Mouse (Mus musculus) ES-Bruce4 (cell line): Measurements from ENCODE around the gene Elavl2. TPM values are rescaled to one million over a fixed set of nuclear protein-coding genes. Genes with fewer than 3 reads are reported as not detected.

Experiments used
- H3K27ac ChIP-seq: 2 replicates; pipeline ENCODE4 v1.5.1; 2012; ENCODE audit warnings: low read length, inconsistent platforms; ENCODE audit not compliant: insufficient read depth
- H3K27me3 ChIP-seq: 2 replicates; pipeline ENCODE4 v1.6.1; 2012; ENCODE audit warnings: mild to moderate bottlenecking, low read length, inconsistent platforms; ENCODE audit not compliant: control insufficient read depth, poor library complexity, insufficient read depth, severe bottlenecking
- H3K36me3 ChIP-seq: 2 replicates; pipeline ENCODE4 v1.6.1; 2012; ENCODE audit warnings: inconsistent platforms, mild to moderate bottlenecking, low read length, moderate library complexity; ENCODE audit not compliant: control insufficient read depth, poor library complexity, insufficient read depth, severe bottlenecking
- H3K4me1 ChIP-seq: one replicate; pipeline ENCODE4 v1.8.1; 2011; ENCODE audit warnings: low read length; ENCODE audit not compliant: control insufficient read depth, insufficient read depth
- H3K4me3 ChIP-seq: 2 replicates; pipeline ENCODE4 v1.5.1; 2011; ENCODE audit warnings: low read depth, mild to moderate bottlenecking, low read length
- H3K9ac ChIP-seq: 2 replicates; pipeline ENCODE4 v1.6.1; 2012; ENCODE audit warnings: low read depth, mild to moderate bottlenecking, inconsistent platforms; ENCODE audit not compliant: poor library complexity, severe bottlenecking
- H3K9me3 ChIP-seq: replicated peaks from 2 replicates; pipeline ENCODE4 v1.6.1; 2012; ENCODE audit warnings: mild to moderate bottlenecking, low read length, inconsistent platforms; ENCODE audit not compliant: control insufficient read depth, poor library complexity, insufficient read depth, severe bottlenecking
- CTCF ChIP-seq: IDR thresholded peaks from one replicate; pipeline ENCODE4 v1.8.1; 2011; ENCODE audit warnings: low read depth, low read length
- EP300 ChIP-seq: IDR thresholded peaks from 2 replicates; pipeline ENCODE4 v1.6.1; 2011; ENCODE audit warnings: low read depth, low read length; ENCODE audit not compliant: insufficient read depth
- POLR2A ChIP-seq: IDR thresholded peaks from one replicate; pipeline ENCODE4 v1.8.1; 2011; ENCODE audit warnings: low read length; ENCODE audit not compliant: insufficient read depth
- polyA plus RNA-seq: library from polyadenylated mRNA; stranded (reverse); fragments of >200 nt; gene quantifications from 2 replicates; pipeline ENCODE4 v1.2.4, GENCODE M21; 2011; ENCODE audit warnings: low read depth; ENCODE audit not compliant: missing spikeins, insufficient read depth, insufficient read length

Elavl2 gene
- polyA plus RNA-seq: 35.7 and 46.2 TPM in 2 replicates

DNA sequence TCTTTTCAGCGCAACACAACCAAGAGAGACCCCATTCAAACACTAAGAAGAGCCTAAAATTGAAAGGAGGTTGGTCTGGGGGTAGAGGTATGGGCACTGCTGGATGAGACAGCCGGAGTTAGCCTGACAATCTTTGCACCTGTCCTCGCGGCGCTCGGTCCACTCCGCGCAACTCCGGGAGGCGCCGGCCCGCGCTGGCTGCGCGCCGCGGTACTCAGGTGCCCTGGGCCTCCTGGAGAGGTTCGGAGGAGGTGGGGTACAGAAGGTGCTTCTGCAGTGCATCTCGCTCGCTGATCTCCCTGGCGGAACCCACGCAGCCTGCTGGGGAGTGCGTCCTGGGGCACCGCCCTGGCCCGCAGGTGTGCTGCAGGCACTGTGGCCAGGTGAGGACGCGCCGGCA is at the start of gene Elavl2:
Elavl2 (minus strand) TSS at position 363 of the 400 bp plus-strand sequence.
- Histone ChIP-seq H3K9ac (peak within 1 kb of the TSS; percentile 31), H3K27me3 (peaks cover 5% of the 10 kb centered on the region), H3K36me3 (no peaks in the 10 kb centered on the region), H3K4me1 (no peaks in the 10 kb centered on the region), H3K9me3 (no peaks in the 10 kb centered on the region), H3K4me3 (peak within 1 kb of the TSS; percentile 93), H3K27ac (no peak within 1 kb of the TSS)
- TF ChIP-seq EP300 (no peak), CTCF (no peak), POLR2A (no peak)

DNA sequence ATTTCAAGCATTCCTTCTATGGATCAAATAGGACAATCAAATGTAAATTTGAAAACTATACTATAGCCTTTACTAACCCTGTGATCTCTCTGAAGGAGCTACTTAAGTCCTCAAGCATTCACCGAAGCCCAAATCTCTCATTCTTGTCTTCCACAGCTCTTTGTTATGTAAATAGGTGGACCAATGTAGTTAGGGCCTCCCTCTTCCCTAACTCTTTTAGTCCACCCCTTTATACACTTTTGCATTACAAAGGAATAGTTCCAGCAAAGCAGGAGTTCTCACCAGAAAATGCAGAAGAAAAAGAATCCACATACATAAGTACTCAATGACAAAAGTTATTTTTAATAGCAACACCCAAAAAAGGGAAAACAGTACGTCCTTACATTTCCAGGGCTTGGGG is 47.3 kb upstream of the Elavl2 start:
- TF ChIP-seq POLR2A (no peak), EP300 (no peak), CTCF (no peak)
- no peaks in the 10 kb centered on the region for H3K9me3 ChIP-seq
- H3K36me3 ChIP-seq: no peaks in the 10 kb centered on the region
- no peak overlapping the region for H3K9ac ChIP-seq
- H3K4me3 ChIP-seq: no peak overlapping the region
- no peak overlapping the region for H3K27ac ChIP-seq
- no peaks in the 10 kb centered on the region for H3K27me3 ChIP-seq
- no peaks in the 10 kb centered on the region for H3K4me1 ChIP-seq

DNA sequence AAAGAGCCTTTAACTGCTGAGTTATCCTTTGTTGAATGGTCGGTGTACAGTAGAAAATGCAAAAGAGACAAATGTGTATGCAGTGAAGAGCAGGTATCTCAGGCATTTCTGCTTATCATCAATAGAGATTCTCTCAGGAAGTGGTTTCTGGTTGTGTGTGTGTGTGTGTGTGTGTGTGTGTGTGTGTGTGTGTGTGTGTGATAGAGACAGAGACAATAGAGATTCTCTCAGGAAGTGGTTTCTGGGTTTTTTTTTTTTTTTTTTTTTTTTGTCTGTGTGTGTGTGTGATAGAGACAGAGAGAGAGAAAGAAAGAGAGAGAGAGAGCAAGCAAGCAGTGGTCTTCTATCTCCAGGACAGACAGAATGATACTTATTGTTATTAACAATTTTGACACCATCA is 15.0 kb upstream of the Elavl2 start:
- Histone ChIP-seq H3K4me3 (no peak overlapping the region), H3K36me3 (no peaks in the 10 kb centered on the region), H3K4me1 (no peaks in the 10 kb centered on the region), H3K27ac (no peak overlapping the region), H3K9ac (no peak overlapping the region), H3K27me3 (no peaks in the 10 kb centered on the region), H3K9me3 (no peaks in the 10 kb centered on the region; the same call in 1 of the 2 replicates)
- TF ChIP-seq EP300 (no peak), CTCF (no peak), POLR2A (no peak)

DNA sequence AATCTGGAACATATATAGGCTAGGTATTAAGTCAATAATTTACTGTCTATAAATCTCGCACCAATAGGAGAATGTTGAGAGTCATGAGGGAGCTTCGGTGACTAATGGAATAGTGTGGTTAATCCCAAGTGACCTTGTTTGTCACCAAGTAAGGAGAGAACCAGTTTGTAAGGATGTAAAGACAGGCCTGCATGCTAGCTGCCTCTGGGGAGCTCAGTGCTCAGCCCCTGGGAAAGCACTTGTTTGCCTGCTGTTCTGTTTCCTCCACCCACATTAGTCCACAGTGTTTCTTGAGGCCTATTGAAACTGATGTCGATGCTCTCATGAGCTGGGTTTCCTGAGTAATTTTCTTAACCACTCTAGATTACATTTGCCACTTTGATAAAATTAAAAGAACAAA is 4.5 kb upstream of the Elavl2 start:
- no peak for TF ChIP-seq POLR2A
- no peak for TF ChIP-seq EP300
- no peak for TF ChIP-seq CTCF
- peaks cover 5% of the 10 kb centered on the region for H3K27me3 ChIP-seq

DNA sequence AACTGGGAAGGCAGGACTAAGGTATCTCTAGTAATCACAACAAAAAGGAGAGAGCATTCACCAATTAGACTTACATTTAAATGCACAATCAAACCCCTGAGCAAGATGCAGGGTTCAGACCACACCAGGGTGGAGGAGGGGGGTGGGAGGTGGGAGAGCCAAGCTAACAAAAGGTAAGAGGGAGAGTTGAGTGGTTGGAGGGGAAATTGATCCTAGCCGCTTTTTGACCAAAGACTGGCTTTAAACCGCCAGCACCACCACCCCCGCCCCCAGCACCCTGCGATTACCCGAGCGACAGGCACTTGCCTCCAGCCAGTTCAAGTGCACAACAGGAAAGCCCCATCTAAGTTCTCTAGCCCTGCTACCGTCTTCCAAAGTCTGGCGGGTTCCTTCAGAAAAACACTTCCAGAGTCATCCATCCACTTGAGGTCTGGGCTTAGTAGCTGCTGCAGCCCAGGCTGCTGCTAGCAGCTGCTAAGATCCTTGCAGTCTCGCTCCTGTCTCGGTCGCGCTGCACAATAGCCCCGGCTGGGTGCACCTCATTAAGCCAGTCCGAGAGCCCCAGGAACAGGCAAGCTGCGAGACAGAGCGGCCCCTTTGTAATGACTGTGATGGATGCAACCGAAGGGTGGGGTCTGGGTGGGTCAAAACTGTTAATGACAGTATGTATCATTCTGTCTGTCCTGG is 932 bp downstream of the Elavl2 start:
- TF ChIP-seq CTCF (no peak), POLR2A (no peak), EP300 (no peak)
- Histone ChIP-seq H3K9me3 (no peaks in the 10 kb centered on the region), H3K27me3 (peaks cover 5% of the 10 kb centered on the region), H3K9ac (0 out of 2 replicates have a peak overlapping the region, but pooled peaks have one; percentile 31), H3K36me3 (no peaks in the 10 kb centered on the region), H3K27ac (no peak overlapping the region), H3K4me1 (no peaks in the 10 kb centered on the region), H3K4me3 (peak overlapping the region; percentile 49)

More for the DNA sequence above, 4.5 kb upstream of the Elavl2 start:
- H3K36me3 ChIP-seq: no peaks in the 10 kb centered on the region
- no peak overlapping the region for H3K27ac ChIP-seq
- H3K9ac ChIP-seq: no peak overlapping the region
- no peak overlapping the region for H3K4me3 ChIP-seq
- no peaks in the 10 kb centered on the region for H3K4me1 ChIP-seq
- H3K9me3 ChIP-seq: no peaks in the 10 kb centered on the region

- Histone ChIP-seq H3K9ac (no peak overlapping the region), H3K36me3 (no peaks in the 10 kb centered on the region), H3K9me3 (no peaks in the 10 kb centered on the region), H3K27me3 (no peaks in the 10 kb centered on the region), H3K27ac (no peak overlapping the region), H3K4me1 (no peaks in the 10 kb centered on the region), H3K4me3 (no peak overlapping the region)
- TF ChIP-seq EP300: no peak
- TF ChIP-seq CTCF: no peak
- no peak for TF ChIP-seq POLR2A
Measured at GRCm38 (mm10) chr4:91391987-91392598, 8.5 kb downstream of the Elavl2 start.
